Mouse (Mus musculus): Measurements from ENCODE around the gene Pfkm.

The Pfkm gene

GRCm38 (mm10) chr15:98170917-98171316 is 78.5 kb downstream of the Pfkm start:
- DNase-seq (ENCODE audit: low spot score in 2 of 2) = no peak

DNA sequence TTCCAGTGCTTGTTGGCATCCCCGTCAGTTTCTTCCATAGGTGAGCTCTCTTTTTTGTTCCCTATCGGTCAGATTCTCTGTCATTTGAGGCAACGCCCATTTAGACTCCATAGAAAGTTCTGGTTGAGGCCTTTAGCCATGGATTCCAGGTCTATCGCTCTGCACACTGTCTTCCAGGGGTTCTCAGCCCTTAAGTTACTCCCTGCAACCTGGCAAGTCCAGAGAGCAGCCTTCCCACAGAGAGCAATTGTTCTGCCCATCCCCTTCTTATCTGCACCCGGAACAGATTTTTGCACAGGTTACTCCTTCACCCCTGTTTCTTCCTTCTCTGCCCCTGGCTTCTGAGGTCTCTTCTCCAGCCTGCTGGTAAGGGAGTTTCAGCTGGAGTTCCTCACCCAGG is 79.7 kb downstream of the Pfkm start:
- DNase-seq (ENCODE audit: low spot score in 2 of 2) = no peak

- DNase-seq (ENCODE audit: low spot score in 2 of 2) = peak; percentile 76 to 90
Measured at GRCm38 (mm10) chr15:98173821-98174220, 81.4 kb downstream of the Pfkm start.

DNA sequence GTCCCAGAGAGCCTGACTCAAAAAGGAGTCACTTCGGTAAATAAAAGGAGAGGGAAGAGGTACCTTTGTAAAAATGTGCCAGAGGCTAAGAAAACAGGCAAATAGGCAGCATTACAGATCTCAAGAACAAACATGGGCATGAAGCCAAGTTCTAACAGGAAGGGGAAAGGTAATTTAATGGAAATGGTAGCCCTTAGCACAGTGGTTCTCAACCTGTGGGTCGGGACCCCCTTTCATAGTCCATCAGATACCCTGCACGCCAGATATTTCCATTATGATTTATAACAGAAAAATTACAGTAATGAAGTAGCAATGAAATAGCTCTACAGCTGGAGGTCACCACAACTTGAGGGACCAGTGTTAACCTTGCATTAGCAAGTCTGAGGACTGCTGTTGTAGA is 84.9 kb downstream of the Pfkm start:
- DNase-seq (ENCODE audit: low spot score in 2 of 2) = no peak

GRCm38 (mm10) chr15:98180567-98181131 is 88.3 kb downstream of the Pfkm start:
- DNase-seq (ENCODE audit: low spot score in 2 of 2) = no peak

- DNase-seq (ENCODE audit: low spot score in 2 of 2) = peak; percentile 93 to 96
Measured at GRCm38 (mm10) chr15:98181132-98181711, 88.8 kb downstream of the Pfkm start.
